Mouse (Mus musculus) heart, adult 18-20 months (tissue): ENCODE results near the gene Eif5a. TPM values are rescaled to one million over a fixed set of nuclear protein-coding genes. Genes with fewer than 3 reads are reported as not detected.

Source experiments
- DNase-seq, 2 experiments: peaks; one replicate each; pipeline ENCODE4 v3.0.0; 2021 to 2022; ENCODE audit warnings: mixed read lengths in 1 of 2
- microRNA-seq, 2 experiments: library from miRNA; unstranded; fragments of <30 nt; microRNA quantifications; one replicate each; pipeline ENCODE4 v1.2.0; 2022
- total RNA-seq, 2 experiments: library from RNA; stranded (reverse); gene quantifications; 2 replicates each; pipeline ENCODE4 v1.2.3; 2021

Gene Eif5a
- total RNA-seq, 2 experiments from 2014 or later: 415 to 425 TPM

GRCm38 (mm10) chr11:69876867-69877266 is 44.9 kb downstream of the Eif5a start:
- peak; percentile 90 to 92 for DNase-seq

DNA sequence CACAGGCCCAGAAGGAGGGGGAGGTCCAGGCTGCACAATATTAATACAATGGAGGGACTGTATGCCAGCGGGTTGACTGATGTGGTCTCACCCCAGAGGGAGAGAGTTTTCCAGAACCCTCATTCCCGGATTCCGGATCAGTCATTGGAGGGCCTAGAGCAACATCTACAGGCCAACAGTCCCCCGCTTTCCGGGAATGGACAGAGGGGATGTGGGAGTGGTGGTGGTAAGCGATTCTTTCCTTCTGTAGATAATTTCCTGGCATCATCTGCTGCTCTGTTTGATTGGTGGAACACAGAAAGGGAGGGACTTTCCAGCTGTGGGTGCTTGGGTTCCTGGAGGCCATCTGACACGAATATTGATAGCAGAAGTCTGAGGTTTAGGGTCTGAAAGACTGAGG is 45.6 kb downstream of the Eif5a start:
- DNase-seq: peak; percentile 69 to 86

- DNase-seq: no peak
Observed at GRCm38 (mm10) chr11:69872451-69872850, 49.3 kb downstream of the Eif5a start.

- no peak for DNase-seq
Observed at GRCm38 (mm10) chr11:69871822-69872221, 49.9 kb downstream of the Eif5a start.

GRCm38 (mm10) chr11:69870289-69871069 is 51.3 kb downstream of the Eif5a start:
- DNase-seq: no peak

DNA sequence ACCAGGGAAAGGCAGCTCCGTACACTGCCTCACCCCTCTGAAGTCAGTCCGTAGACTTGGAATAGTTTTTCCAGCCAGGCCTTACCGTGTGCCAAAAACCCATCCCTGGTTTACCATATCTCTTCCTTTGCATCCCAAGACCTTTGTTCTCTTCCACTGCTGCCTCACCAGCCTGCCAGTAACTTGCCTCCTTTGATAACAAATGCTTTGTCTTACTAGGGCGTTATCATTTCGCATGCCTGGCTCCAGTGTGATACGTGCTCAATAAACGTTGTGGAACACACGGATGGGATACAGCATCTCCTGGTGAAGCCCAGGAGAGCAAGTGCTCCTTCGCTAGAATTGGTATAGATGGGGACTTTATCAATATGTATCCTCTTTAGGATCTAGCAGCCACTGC is 54.4 kb downstream of the Eif5a start:
- DNase-seq: no peak

Small RNAs within 50 kb of the gene (microRNA-seq; reads per million reads assigned to microRNA genes)
- gene Mir6924: 0 reads per million in 2 experiments

Other genes with a start within 250 kb of the Eif5a start
- 100 to 1,000 TPM; 185 to 188 TPM for gene Eif4a1, start 249.5 kb downstream of the Eif5a start, total RNA-seq
- gene Senp3, start 239.9 kb downstream of the Eif5a start, total RNA-seq: 10 to 100 TPM; 27.3 to 35.1 TPM
- gene Tnfsf13, start 236.2 kb downstream of the Eif5a start, total RNA-seq: 1 to 10 TPM; 1.5 to 1.7 TPM
- 10 to 100 TPM; 16.9 to 17.1 TPM for gene Tnfsf12, start 226.1 kb downstream of the Eif5a start, total RNA-seq
- 1 to 10 TPM; 2.5 to 4.1 TPM for gene Tnfsfm13, start 225.9 kb downstream of the Eif5a start, total RNA-seq
- 10 to 100 TPM; 27.4 to 33.4 TPM for gene Polr2a, start 163.3 kb downstream of the Eif5a start, total RNA-seq
- not detected for gene Slc35g3, start 160.0 kb downstream of the Eif5a start, total RNA-seq
- gene Zbtb4, start 156.0 kb downstream of the Eif5a start, total RNA-seq: 10 to 100 TPM; 41.7 to 44.7 TPM
- gene Chrnb1, start 126.0 kb downstream of the Eif5a start, total RNA-seq: 1 to 10 TPM; 2.0 to 4.6 TPM
- gene Fgf11, start 120.1 kb downstream of the Eif5a start, total RNA-seq: 1 to 10 TPM; 2.6 to 3.0 TPM
- gene Tmem102, start 116.3 kb downstream of the Eif5a start, total RNA-seq: under 1 TPM; 0.17 to 0.49 TPM
- gene Gm39566, start 106.7 kb downstream of the Eif5a start, total RNA-seq: not detected
- gene Spem2, start 103.5 kb downstream of the Eif5a start, total RNA-seq: not detected
- gene Spem1, start 99.8 kb downstream of the Eif5a start, total RNA-seq: not detected
- 1 to 10 TPM; 3.3 to 3.9 TPM for gene Nlgn2, start 84.2 kb downstream of the Eif5a start, total RNA-seq
- 100 to 1,000 TPM; 232 to 246 TPM for gene Tmem256, start 83.4 kb downstream of the Eif5a start, total RNA-seq
- gene Plscr3, start 75.6 kb downstream of the Eif5a start, total RNA-seq: 10 to 100 TPM; 19.6 to 21.4 TPM
- not detected for gene Tnk1, start 63.2 kb downstream of the Eif5a start, total RNA-seq
- not detected for gene Tmem95, start 43.9 kb downstream of the Eif5a start, total RNA-seq
- gene Kctd11, start 40.6 kb downstream of the Eif5a start, total RNA-seq: 1 to 10 TPM; 2.0 to 2.5 TPM
- gene Acap1, start 26.4 kb downstream of the Eif5a start, total RNA-seq: 1 to 10 TPM in 1 of 2 experiments, under 1 TPM in 1; 0.72 to 4.4 TPM
- under 1 TPM in 1 of 2 experiments, not detected in 1; 0.41 TPM for gene 2810408A11Rik, start 21.0 kb downstream of the Eif5a start, total RNA-seq
- gene Neurl4, start 20.9 kb downstream of the Eif5a start, total RNA-seq: 10 to 100 TPM; 42.1 to 48.0 TPM
- gene Gps2, start 8.1 kb downstream of the Eif5a start, total RNA-seq: 10 to 100 TPM; 26.2 to 27.5 TPM
- gene Ybx2, start 13.8 kb upstream of the Eif5a start, total RNA-seq: 10 to 100 TPM; 14.6 to 23.1 TPM
- gene Slc2a4, start 26.2 kb upstream of the Eif5a start, total RNA-seq: 100 to 1,000 TPM; 402 to 439 TPM
- gene Cldn7, start 42.8 kb upstream of the Eif5a start, total RNA-seq: 1 to 10 TPM in 1 of 2 experiments, not detected in 1; 1.3 TPM
- gene Ctdnep1, start 59.2 kb upstream of the Eif5a start, total RNA-seq: 100 to 1,000 TPM; 130 to 144 TPM
- gene Elp5, start 60.6 kb upstream of the Eif5a start, total RNA-seq: 10 to 100 TPM; 46.2 to 53.1 TPM
- gene Gabarap, start 69.2 kb upstream of the Eif5a start, total RNA-seq: 100 to 1,000 TPM; 285 to 320 TPM
- gene Phf23, start 73.8 kb upstream of the Eif5a start, total RNA-seq: 10 to 100 TPM; 18.4 to 19.7 TPM
- 1 to 10 TPM; 3.4 to 4.8 TPM for gene Dvl2, start 78.6 kb upstream of the Eif5a start, total RNA-seq
- 1,000 to 10,000 TPM; 1,326 to 1,372 TPM for gene Acadvl, start 93.5 kb upstream of the Eif5a start, total RNA-seq
- gene Dlg4, start 95.0 kb upstream of the Eif5a start, total RNA-seq: 1 to 10 TPM; 5.9 to 6.8 TPM
- not detected for gene Asgr1, start 132.1 kb upstream of the Eif5a start, total RNA-seq
- gene Asgr2, start 170.7 kb upstream of the Eif5a start, total RNA-seq: under 1 TPM in 1 of 2 experiments, not detected in 1; 0.21 TPM
- gene Mgl2, start 208.4 kb upstream of the Eif5a start, total RNA-seq: 1 to 10 TPM; 3.5 to 5.1 TPM
- gene Clec10a, start 234.2 kb upstream of the Eif5a start, total RNA-seq: 1 to 10 TPM; 3.1 to 3.5 TPM